Mouse (Mus musculus) thymus, postnatal 4 days (tissue): Measurements from ENCODE around the gene Errfi1.

Experiments used
- DNase-seq: peaks from one replicate; pipeline ENCODE4 v3.0.0; 2021

Errfi1 gene

GRCm38 (mm10) chr4:150853680-150854461 lies at the start of gene Errfi1:
Gene Errfi1, plus strand, starts transcription at chr4:150853919.
- peak; percentile 15 for DNase-seq

- no peak for DNase-seq
These were observed 49.5 kb upstream of the Errfi1 start for GRCm38 (mm10) chr4:150804204-150804603.

DNA sequence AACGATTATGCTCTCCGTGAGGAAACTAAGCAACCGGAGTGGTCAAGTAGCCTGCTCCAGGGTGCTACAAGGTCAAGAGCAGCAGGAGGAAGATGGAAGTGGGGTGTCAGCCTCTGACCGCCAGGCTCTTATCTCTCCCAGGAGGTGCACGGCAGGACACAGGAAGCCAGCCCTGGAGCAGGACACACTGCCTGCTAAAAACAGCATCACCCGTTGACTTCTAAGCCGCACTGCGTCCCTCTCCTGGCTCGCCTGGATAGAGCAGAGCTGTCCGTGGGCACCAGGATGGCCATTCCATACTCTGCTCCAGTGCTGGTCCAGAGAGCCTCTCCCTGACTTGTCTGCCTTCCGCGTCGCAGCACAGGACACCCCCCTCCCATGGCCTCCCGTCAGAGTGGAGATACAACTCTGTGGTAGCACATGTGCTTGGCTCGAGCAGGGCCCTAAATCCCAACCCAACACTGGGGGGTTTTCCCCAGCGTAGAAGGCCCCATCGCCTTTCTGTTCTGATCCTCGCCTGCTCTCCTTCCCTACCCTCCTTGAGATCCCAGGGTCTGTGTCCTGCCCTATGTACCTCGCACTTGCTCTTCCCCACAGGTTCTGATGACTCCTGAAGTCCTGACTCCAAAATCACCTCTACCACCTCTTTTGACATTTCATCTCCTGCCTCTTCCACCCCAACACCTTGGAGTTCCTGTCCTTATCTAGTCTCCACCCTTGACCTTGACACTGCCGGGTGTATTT lies 45.8 kb upstream of the Errfi1 start:
- DNase-seq: no peak

- peak; percentile 37 for DNase-seq
These were observed 45.3 kb upstream of the Errfi1 start for GRCm38 (mm10) chr4:150808471-150808847.

- peak; percentile 63 for DNase-seq
These were observed 44.4 kb upstream of the Errfi1 start for GRCm38 (mm10) chr4:150809323-150809722.

- DNase-seq: no peak
These were observed 38.6 kb upstream of the Errfi1 start for GRCm38 (mm10) chr4:150815144-150815543.

DNA sequence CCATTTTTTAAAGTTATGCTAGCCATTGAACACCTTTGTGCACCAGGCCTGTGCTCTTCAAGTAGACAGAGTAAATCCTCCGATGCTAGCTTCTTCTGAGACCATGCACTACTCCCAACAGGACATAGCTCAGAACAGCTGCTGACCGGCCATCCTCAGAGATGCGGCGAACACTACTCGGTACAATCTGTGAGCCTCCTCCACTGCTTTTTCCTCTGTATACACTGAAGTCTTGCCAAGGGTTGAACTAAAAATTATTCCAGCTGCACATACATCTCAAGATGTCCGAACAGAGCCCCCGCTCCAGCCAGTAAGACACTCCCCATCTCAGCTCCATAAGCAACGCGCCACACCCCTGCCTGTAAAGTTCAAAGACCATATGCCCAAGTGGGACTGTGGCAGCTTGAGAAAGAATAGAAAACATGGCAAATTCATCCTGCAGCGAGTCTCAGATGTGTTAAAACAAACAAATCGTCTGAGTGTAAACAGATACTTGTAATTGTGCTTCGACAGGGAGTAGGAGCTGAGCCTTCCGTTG lies 37.2 kb upstream of the Errfi1 start:
- no peak for DNase-seq

- no peak for DNase-seq
These were observed 34.4 kb upstream of the Errfi1 start for GRCm38 (mm10) chr4:150819126-150819910.

DNA sequence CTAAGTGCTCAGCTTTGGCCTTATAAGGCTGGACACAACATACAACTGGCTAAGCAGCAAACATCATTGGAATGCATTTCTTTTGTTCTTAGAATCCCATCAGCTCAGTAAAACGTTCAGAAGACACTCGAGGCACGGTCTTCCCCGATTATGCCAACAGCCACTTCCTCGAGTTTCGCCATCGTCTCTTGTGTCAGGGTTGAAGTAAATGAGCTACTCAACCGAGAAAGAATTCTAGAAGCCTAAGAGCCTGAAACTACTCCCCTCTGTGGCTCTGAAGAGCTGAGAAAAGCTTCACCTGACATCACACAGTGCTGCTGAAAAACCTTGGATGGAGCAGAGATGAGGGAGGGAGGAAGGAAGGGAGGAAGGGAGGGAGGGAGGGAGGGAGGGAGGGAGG lies 32.3 kb upstream of the Errfi1 start:
- DNase-seq: no peak

- no peak for DNase-seq
These were observed 31.1 kb upstream of the Errfi1 start for GRCm38 (mm10) chr4:150822624-150823023.

GRCm38 (mm10) chr4:150823614-150824480 lies 29.9 kb upstream of the Errfi1 start:
- DNase-seq: no peak

GRCm38 (mm10) chr4:150824877-150825276 lies 28.8 kb upstream of the Errfi1 start:
- no peak for DNase-seq

- DNase-seq: no peak
These were observed 28.2 kb upstream of the Errfi1 start for GRCm38 (mm10) chr4:150825531-150825930.

DNA sequence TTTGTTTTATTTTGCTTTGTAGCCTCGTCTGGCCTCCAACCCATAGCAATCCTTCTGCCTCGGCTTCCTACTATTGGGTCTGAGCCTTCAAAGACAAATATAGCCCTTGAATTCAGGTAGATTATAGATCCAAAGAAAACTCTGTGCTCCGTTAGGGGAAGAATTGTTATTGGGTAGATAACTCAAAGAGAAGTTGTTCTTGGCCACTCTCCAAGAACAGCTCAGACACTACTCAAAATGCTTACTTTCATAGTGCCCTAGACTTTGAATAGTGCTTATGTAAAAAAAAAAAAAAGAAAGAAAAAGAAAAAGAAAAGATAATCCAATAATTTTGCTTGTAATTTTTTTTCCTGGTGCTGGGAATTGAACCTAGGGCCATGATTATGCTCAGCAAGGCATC lies 22.4 kb upstream of the Errfi1 start:
- no peak for DNase-seq

DNA sequence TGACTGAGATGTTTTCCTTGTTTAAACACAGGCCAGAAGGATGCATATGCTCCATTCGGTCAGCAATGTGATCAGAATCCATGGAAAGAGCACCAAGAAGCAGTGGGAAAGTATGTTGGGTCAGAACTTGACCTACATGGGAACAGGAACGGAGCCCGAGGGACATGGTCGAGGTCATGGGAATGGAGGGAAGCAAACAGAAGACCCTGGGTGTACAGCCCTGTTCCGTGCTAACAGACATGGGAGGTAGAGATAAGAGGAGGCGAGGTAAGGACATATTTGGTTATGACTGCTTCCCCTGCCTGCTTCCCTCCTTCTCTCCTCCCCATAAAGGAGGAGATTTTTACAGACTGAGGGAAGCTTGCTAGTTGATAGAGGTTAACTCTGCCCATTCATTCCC lies 21.8 kb upstream of the Errfi1 start:
- no peak for DNase-seq

DNA sequence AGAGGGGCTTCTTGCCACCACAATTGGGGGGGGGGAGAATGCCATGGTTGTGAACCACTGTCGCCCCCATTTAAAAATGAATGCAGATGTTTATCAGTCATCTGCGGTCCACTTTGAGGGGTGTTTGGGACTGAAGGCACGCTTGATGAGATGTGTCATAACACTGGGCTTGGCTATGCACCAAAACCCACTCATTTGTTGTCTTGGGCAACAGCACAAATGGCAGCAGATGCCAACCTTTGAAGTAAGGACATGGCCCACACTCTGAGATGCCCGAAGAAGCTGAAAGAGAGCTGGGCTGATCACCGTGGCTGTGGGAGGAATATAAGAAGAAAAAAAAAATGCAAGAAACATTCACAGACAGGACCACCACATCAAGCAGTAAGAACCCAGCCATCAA lies 18.6 kb upstream of the Errfi1 start:
- no peak for DNase-seq

- no peak for DNase-seq
These were observed 17.5 kb upstream of the Errfi1 start for GRCm38 (mm10) chr4:150836258-150836657.

GRCm38 (mm10) chr4:150836961-150837360 lies 16.8 kb upstream of the Errfi1 start:
- no peak for DNase-seq

DNA sequence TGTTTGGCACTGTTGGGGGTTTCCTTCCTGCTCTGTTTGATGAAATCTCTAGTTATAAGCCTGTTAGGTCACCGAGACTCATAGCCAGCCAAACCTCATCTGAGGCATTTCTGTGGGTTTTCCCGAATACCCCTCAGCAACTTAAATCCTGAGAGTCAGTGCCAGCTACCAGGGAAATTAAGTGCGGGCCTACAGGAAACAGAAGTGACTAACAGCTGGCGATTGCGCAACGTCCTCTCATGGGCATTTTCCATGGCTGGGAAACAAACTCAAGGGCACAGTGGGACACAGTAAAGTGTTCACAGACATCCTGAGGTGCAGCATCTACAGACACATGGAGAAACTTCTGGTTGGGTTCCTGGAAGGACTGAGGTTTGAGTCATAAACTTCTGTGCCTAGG lies 16.3 kb upstream of the Errfi1 start:
- DNase-seq: no peak

DNA sequence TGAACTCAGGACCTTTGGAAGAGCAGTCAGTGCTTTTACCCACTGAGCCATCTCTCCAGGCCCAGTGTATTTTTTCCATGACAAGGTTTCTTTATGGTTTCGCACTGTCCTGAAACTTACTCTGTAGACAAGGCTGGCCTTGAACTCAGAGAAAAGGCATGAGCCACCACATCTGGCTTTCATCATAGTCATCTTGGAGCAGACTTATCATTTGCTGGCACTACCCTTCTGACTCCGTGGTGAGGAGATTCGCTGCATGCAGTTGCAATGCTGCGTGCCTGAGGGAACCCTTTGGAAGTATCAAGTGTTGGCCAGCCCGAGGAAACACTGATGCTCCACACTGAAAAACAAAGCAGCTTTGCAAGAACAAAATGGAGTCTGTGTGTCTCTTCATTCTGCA lies 11.7 kb upstream of the Errfi1 start:
- no peak for DNase-seq

DNA sequence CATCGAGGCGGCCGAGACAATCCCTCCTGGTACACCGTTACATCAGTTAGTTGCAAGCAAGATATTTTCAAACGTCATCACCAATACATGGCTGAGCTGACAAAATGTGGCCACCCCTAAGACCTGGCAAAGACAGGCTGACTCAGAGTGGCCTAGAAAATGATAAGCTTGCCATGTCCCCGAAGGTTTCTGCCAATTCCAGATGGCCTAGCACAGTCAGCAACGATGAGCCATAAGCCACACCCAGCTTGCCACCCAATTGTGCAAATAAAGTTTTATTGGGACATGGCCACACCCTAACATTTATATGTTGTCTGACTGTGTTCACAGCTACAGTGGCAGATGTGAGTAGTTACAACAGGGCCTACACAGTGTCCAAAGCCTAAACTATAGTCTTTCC lies 10.5 kb upstream of the Errfi1 start:
- no peak for DNase-seq

DNA sequence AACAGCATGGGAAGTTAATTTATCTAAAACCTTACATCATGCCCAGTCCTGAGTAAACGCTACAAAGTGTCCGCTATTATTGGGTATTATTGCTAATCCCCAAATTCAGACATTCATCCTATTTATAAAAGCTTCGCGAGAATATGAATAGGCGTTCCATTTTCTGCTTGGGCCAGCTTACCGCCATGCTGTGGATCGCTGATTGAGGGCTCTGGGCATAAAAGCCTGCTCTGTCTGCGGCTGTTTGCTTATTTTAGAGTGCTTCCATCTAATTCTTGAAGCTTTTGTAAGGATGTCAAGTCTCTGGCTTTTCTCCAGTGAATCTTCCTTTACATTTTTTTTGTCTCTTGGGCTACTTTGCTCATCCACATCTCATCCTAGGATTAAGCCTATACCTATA lies 7.4 kb upstream of the Errfi1 start:
- DNase-seq: no peak
